Mouse (Mus musculus) liver, adult (tissue): ENCODE measurements around the gene Ankrd52.

Source experiments
- GATA4 ChIP-seq: IDR thresholded peaks from 2 replicates; pipeline ENCODE4 v1.6.1; 2014; ENCODE audit warnings: mild to moderate bottlenecking, low read length; ENCODE audit not compliant: insufficient replicate concordance

Gene Ankrd52

DNA sequence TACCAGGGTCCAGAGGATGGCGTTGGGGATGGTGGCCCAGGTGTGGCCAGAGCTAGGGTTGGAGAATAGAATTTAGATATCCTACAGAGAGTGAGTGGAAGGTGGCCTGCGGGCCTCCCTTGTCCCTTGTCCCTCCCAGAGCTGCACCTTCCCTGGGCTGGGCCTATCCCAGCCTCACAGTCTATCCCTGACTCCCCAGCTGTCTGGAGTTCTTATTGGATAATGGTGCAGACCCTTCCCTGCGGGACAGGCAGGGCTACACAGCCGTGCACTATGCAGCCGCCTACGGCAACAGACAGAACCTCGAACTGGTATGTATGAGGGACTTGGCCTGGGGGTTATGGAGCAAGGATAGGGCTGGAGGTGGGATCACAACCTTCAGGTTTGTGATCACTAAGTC lies 9.0 kb downstream of the Ankrd52 start:
- no peak for TF ChIP-seq GATA4

DNA sequence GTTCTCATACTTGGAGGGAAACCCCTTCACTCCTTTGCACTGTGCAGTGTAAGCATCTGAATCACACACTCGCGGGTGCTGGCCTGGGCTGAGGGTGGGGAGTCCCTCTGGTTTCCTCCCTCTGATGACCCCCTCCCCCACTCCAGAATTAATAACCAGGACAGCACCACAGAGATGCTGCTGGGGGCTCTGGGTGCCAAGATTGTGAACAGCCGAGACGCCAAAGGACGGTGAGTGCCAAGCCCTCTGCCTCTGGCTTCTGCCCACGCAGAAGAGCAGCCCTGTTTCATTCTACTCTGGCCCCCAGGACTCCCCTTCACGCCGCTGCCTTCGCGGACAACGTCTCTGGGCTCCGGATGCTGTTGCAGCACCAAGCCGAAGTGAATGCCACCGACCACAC lies 12.0 kb downstream of the Ankrd52 start:
- TF ChIP-seq GATA4, result no peak

DNA sequence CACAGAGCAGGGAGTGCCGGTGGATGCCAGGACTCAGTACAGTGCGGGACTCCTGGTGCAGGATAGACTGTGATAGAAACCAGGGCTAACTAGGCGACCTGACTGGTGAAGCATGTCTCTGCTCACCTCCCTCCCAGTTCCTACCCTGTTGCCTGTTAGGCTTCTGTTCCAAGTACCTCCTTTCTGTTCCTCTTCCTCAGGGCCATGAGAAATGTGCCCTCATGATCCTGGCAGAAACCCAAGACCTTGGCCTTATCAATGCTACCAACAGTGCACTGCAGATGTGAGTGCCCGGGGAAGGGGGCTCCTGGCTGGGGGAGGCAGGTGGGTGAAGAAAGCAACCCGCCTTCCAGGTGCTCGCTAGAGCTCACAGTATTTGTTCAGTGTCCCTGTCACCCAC lies 12.7 kb downstream of the Ankrd52 start:
- no peak for TF ChIP-seq GATA4

DNA sequence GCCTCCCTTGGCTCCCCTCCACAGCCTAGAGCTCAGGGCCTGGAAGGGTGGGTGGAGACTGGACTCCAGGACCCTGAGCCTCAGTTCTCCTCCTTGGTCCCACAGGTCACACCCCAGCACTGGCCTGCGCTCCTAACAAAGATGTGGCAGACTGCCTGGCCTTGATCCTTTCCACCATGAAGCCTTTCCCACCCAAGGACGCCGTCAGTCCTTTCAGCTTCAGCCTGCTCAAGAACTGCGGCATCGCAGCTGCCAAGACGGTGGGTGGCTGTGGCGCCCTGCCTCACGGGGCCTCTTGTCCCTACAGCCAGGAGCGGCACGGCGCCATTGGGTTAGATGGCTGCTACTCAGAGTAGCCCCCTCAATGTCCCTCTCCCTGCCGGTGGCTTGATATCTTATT lies 13.5 kb downstream of the Ankrd52 start:
- TF ChIP-seq GATA4, result no peak

- no peak for TF ChIP-seq GATA4
Observed at GRCm38 (mm10) chr10:128391850-128392249, 14.9 kb downstream of the Ankrd52 start.

GRCm38 (mm10) chr10:128396017-128396673 lies 19.2 kb downstream of the Ankrd52 start:
- no peak for TF ChIP-seq GATA4

- no peak for TF ChIP-seq GATA4
Observed at GRCm38 (mm10) chr10:128396716-128397264, 19.9 kb downstream of the Ankrd52 start.

DNA sequence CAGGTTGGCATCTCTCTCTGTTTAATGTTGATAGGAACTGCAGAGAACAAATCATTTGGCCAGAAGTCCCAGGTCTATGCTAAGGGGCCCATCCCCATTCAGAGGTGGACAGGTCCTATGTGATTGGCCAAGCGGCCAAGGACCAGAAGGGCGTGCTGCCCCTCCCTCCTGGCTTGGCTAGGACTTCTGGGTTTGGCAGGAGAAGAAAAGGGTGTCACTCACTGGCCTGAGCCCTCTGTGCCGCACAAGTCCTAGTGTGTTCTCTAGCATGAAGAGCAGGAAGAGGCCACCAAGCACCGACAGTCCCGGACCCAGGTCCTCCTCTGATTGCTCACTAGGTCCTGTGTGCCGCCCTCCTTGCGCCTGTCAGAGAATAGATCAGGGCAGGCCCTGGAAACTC lies 20.6 kb downstream of the Ankrd52 start:
- TF ChIP-seq GATA4, result no peak

- no peak for TF ChIP-seq GATA4
Observed at GRCm38 (mm10) chr10:128400338-128400737, 23.4 kb downstream of the Ankrd52 start.

- TF ChIP-seq GATA4, result no peak
Observed at GRCm38 (mm10) chr10:128401056-128401455, 24.1 kb downstream of the Ankrd52 start, which contains the start of gene Slc39a5. TSS of gene Slc39a5 (minus strand) at chr10:128401229.

- TF ChIP-seq GATA4, result no peak
Observed at GRCm38 (mm10) chr10:128401638-128402037, 24.7 kb downstream of the Ankrd52 start.

GRCm38 (mm10) chr10:128403931-128404330 lies 27.0 kb downstream of the Ankrd52 start:
- TF ChIP-seq GATA4, result no peak

GRCm38 (mm10) chr10:128408591-128409535 lies 31.9 kb downstream of the Ankrd52 start:
- TF ChIP-seq GATA4, result no peak

DNA sequence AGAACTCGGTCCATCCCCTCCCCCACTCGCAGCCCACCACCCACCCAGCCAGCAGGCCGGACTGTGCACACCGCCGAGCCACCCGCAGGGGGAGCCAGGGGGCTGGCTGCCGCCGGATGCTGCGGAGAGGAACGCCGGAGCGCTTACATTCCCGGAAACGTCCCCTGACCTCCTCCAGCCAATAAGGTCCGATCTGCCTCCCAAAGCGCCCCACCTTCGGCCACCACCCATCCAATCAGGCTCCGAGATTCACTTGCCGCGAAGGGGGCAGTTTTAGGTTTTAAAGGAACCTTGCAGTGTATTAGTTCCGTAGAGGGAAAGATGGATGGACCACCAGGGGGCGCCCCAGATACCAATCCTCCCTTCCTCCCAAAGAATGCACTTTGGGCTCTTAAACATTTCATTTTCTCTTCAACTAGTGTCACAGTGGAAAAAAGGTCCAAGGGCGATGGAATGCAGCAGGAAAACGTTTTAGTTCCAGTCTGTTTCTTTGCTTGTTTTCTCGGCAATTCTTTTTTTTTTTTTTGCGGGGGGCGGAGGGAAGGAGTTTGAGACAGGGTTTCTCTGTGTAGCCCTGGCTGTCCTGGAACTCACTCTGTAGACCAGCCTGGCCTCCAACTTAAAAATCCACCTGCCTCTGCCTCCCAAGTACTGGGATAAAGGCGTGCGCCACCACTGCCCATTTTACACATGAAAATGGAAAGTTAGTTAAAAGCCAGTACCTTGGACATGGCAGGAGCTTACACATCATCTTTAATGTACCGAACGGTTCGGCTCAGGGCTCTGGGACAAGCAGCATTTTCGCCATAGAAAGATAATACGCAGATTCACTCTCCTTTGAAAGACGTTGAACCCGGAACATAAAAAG lies 33.0 kb downstream of the Ankrd52 start:
- TF ChIP-seq GATA4, result no peak

DNA sequence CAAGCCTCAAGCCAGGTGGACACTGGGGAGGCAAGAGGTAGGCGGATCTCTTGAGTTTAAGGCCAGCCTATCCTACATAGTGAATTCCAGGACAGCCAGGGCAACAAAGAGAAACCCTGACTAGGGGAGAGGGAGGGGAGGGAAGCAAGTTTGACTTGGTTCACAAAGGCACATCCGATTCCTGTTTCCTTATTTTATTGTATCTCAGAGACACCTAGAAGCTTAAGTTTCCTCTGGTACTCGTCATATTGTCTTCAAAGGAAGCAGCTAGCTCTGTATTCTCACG lies 33.6 kb downstream of the Ankrd52 start:
- no peak for TF ChIP-seq GATA4
